Mouse (Mus musculus) activated CD4-positive, CD25-positive, alpha-beta regulatory T cell, adult 4 months (primary cell): ENCODE measurements around the gene Sh3bp5l. TPM values are rescaled to one million over a fixed set of nuclear protein-coding genes. Genes with fewer than 3 reads are reported as not detected.

Experiments
- ATAC-seq: one replicate; pipeline ENCODE4 v1.8.0; 2017
- polyA plus RNA-seq, 2 experiments: library from polyadenylated mRNA; unstranded; fragments of 100-300 nt; shearing (Covaris generic); gene quantifications; one replicate each; pipeline ENCODE4 v1.2.1; 2017

The Sh3bp5l gene
- polyA plus RNA-seq, 2 experiments from 2014 or later = 3.7 to 5.9 TPM

GRCm38 (mm10) chr11:58378763-58379278, 48.3 kb downstream of the Sh3bp5l start, which contains the start of gene Lypd8:
Lypd8 (plus strand) TSS chr11:58379043.
- no peak for ATAC-seq

GRCm38 (mm10) chr11:58379516-58379915, 49.0 kb downstream of the Sh3bp5l start:
- no peak for ATAC-seq

- ATAC-seq = no peak
Observed at GRCm38 (mm10) chr11:58382471-58382870, 51.9 kb downstream of the Sh3bp5l start.

Other genes with a start within 250 kb of the Sh3bp5l start
- gene Gm12248, start 237.6 kb upstream of the Sh3bp5l start, polyA plus RNA-seq = under 1 TPM in 1 of 2 experiments, not detected in 1; 0.22 TPM
- 10 to 100 TPM; 76.7 to 88.9 TPM for gene Cnot8, start 226.6 kb upstream of the Sh3bp5l start, polyA plus RNA-seq
- gene Gemin5, start 162.2 kb upstream of the Sh3bp5l start, polyA plus RNA-seq = 1 to 10 TPM; 4.9 to 6.3 TPM
- gene Mrpl22, start 159.1 kb upstream of the Sh3bp5l start, polyA plus RNA-seq = 10 to 100 TPM; 63.7 to 66.7 TPM
- 100 to 1,000 TPM; 396 to 413 TPM for gene Igtp, start 131.2 kb upstream of the Sh3bp5l start, polyA plus RNA-seq
- 10 to 100 TPM; 52.8 to 55.5 TPM for gene Irgm2, start 131.1 kb upstream of the Sh3bp5l start, polyA plus RNA-seq
- gene 4930438A08Rik, start 55.9 kb upstream of the Sh3bp5l start, polyA plus RNA-seq = not detected
- gene Zfp692, start 23.7 kb upstream of the Sh3bp5l start, polyA plus RNA-seq = 10 to 100 TPM in 1 of 2 experiments, 1 to 10 TPM in 1; 6.5 to 10.3 TPM
- 10 to 100 TPM; 43.4 to 44.5 TPM for gene Zfp672, start 385 bp upstream of the Sh3bp5l start, polyA plus RNA-seq
- not detected for gene Lypd8, start 48.3 kb downstream of the Sh3bp5l start, polyA plus RNA-seq
- not detected for gene 1810065E05Rik, start 90.4 kb downstream of the Sh3bp5l start, polyA plus RNA-seq
- not detected for gene Gm12253, start 101.8 kb downstream of the Sh3bp5l start, polyA plus RNA-seq
- not detected for gene Lypd9, start 122.2 kb downstream of the Sh3bp5l start, polyA plus RNA-seq
- not detected for gene Olfr30, start 131.5 kb downstream of the Sh3bp5l start, polyA plus RNA-seq
- gene Olfr332, start 161.8 kb downstream of the Sh3bp5l start, polyA plus RNA-seq = not detected
- not detected for gene Olfr331, start 171.8 kb downstream of the Sh3bp5l start, polyA plus RNA-seq
- gene Olfr330, start 204.1 kb downstream of the Sh3bp5l start, polyA plus RNA-seq = under 1 TPM in 1 of 2 experiments, not detected in 1; 0.16 TPM
- gene Olfr329-ps, start 215.7 kb downstream of the Sh3bp5l start, polyA plus RNA-seq = not detected
- not detected for gene Olfr328, start 224.9 kb downstream of the Sh3bp5l start, polyA plus RNA-seq
- gene Olfr224, start 239.8 kb downstream of the Sh3bp5l start, polyA plus RNA-seq = not detected
- gene Olfr325, start 247.0 kb downstream of the Sh3bp5l start, polyA plus RNA-seq = not detected